Mouse (Mus musculus): Measurements from ENCODE around the gene Ucn2.

DNA sequence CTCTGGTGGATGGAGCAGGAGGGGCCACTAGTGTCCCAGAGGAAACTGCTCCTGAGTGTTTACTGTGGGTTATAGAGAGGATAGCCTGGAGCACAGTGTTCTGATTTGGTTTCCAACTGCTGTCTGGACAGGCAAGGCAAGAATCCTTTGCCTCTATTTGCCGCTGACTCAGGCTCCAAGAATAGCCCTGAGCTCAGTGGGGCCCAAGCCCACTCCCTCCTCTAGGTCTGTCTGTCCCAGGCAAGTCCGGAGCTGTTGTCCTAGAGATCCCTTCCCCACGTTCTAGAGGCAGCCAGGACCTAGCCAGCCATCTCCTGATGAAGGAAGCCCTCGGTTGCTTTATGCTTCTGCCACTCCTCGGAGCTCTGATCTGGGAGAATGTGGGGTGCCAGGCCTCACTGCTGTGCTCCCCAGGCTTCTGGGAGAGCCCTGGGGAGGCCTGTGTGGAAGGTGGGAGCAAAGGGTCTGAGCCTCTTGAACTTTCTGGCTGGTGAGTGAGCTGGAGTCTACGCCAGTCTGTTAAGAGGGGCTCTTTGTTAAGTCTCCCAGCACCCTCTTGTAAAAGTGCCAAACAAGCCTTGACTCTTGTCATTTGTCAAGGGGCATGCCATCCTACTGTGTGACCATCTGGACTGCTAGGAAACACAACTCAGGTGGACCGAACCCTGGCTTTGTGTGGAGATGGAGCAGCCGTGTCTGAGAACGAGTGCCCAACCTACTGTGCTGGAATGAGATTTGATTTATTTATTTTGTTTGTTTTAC, 35.7 kb upstream of the Ucn2 start:
- TF ChIP-seq CTCF (IDR thresholded peaks at IDR 0.05; ENCODE audit: low read depth) = no peak
- TF ChIP-seq EP300 (IDR thresholded peaks at IDR 0.05; ENCODE audit: low read depth) = no peak
